1 mouse cellular context compared by ENCODE assay signal in the genomic region with DNA sequence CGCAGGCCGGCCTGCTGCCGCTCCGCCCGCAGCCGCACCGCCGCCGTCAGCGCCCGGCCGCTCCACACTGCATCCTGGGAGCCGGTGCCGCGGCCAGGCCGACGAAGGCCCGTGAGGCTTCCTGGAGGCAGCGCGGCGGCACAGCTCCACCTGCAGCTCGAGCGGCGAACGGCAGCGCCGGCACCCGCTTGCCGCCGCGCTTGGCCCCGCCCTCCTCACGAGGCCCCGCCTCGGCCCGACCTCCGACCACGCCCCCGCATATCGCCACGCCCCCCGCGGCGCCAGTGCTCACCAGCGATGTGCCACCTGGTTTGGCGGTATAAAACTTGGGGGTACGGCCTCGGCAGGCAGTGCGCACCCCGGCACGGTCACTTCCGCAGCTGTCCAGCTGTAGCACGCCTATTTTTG.
TF ChIP-seq lines count a peak whose summit lies in the region.

Gene Zfp746 (minus strand): TSS at position 123 of the 408 bp plus-strand sequence.

TF ChIP-seq in CH12.LX, 34 proteins besides CTCF, POLR2A, EP300 and RAD21 (continued from another document):
- TF ChIP-seq KAT2A (IDR thresholded peaks at IDR 0.05; ENCODE audit: insufficient replicate concordance, low read length) = 0 out of 2 replicates have a peak, but pooled peaks have one; percentile 5
- 0 out of 2 replicates have a peak, but pooled peaks have one; percentile 40 for TF ChIP-seq NRF1 (IDR thresholded peaks at IDR 0.05; ENCODE audit: low read depth, low read length)
- TF ChIP-seq NELFE (IDR thresholded peaks at IDR 0.05; ENCODE audit: low read depth, low read length) = peak; percentile 67
- TF ChIP-seq MAX (IDR thresholded peaks at IDR 0.05; ENCODE audit: low read length) = no peak; the same call in 1 of the 2 replicates
- TF ChIP-seq RCOR1 (conservative IDR thresholded peaks at IDR 0.05; ENCODE audit: low read depth, low read length) = no peak
- TF ChIP-seq E2F4 (IDR thresholded peaks at IDR 0.05; ENCODE audit: insufficient replicate concordance, low read depth, low read length) = no peak
- TF ChIP-seq USF2 (conservative IDR thresholded peaks at IDR 0.05; ENCODE audit: low read depth, low read length) = no peak
- TF ChIP-seq ETS1 (conservative IDR thresholded peaks at IDR 0.05; ENCODE audit: low read depth, low read length) = no peak
- TF ChIP-seq HCFC1 (IDR thresholded peaks at IDR 0.05; ENCODE audit: low read depth, low read length) = 0 out of 2 replicates have a peak, but pooled peaks have one; percentile 23
- TF ChIP-seq POLR2AphosphoS2 (IDR thresholded peaks at IDR 0.05; ENCODE audit: low read depth, low read length) = no peak
- TF ChIP-seq IRF4 (IDR thresholded peaks at IDR 0.05; ENCODE audit: low read depth, low read length) = 0 out of 2 replicates have a peak, but pooled peaks have one; percentile 5
- TF ChIP-seq BHLHE40 (IDR thresholded peaks at IDR 0.05; ENCODE audit: low read depth, low read length) = no peak; the same call in 1 of the 2 replicates
- TF ChIP-seq UBTF (IDR thresholded peaks at IDR 0.05; ENCODE audit: low read depth, low read length) = peak; percentile 89
TF ChIP-seq in CH12.LX: peak in this region for 12.
